Mouse (Mus musculus) granulocyte monocyte progenitor cell, adult 5-6 weeks (primary cell): ENCODE results near the gene Sult2a6. TPM values are rescaled to one million over a fixed set of nuclear protein-coding genes. Genes with fewer than 3 reads are reported as not detected.

Experiments
- ATAC-seq: replicated peaks from 2 replicates; pipeline ENCODE4 v1.8.0; 2016; ENCODE audit warnings: mild to moderate bottlenecking, moderate TSS enrichment, inconsistent platforms; ENCODE audit not compliant: poor library complexity, severe bottlenecking
- total RNA-seq, 2 experiments: library from RNA; stranded (forward) in 1 of 2; stranded (reverse) in 1 of 2; fragments of 200-712, 200-1000 nt in 1 of 2; fragments of >200 nt in 1 of 2; fragmentation: Nextera tagmentation in 1 of 2; gene quantifications; 2 replicates each; pipeline ENCODE4 v1.2.3; 2014 to 2017

Gene Sult2a6
- not detected in 2 replicates for total RNA-seq (2014; fragmentation: Nextera tagmentation)
- total RNA-seq (2017) = not detected in 2 replicates

GRCm38 (mm10) chr7:14254770-14255169 lies at the start of gene Sult2a6:
Gene Sult2a6 (minus strand): TSS chr7:14254870.
- no peak for ATAC-seq

GRCm38 (mm10) chr7:14215231-14215630 lies 39.4 kb downstream of the Sult2a6 start:
- no peak for ATAC-seq

- ATAC-seq = no peak
Measured at GRCm38 (mm10) chr7:14203417-14203816, 51.3 kb downstream of the Sult2a6 start.

GRCm38 (mm10) chr7:14202487-14202886 lies 52.2 kb downstream of the Sult2a6 start:
- no peak for ATAC-seq

Other genes starting within 250 kb of the Sult2a6 start
- not detected in 2 replicates for gene Sult2a3, start 131.8 kb downstream of the Sult2a6 start, total RNA-seq (2014; fragmentation: Nextera tagmentation)
- gene Sult2a3, start 131.8 kb downstream of the Sult2a6 start, total RNA-seq (2017) = not detected in 2 replicates
- gene Obox8, start 78.7 kb upstream of the Sult2a6 start, total RNA-seq (2014; fragmentation: Nextera tagmentation) = not detected in 2 replicates
- gene Obox8, start 78.7 kb upstream of the Sult2a6 start, total RNA-seq (2017) = not detected in 2 replicates
- not detected in 2 replicates for gene Sult2a8, start 191.9 kb upstream of the Sult2a6 start, total RNA-seq (2014; fragmentation: Nextera tagmentation)
- not detected in 2 replicates for gene Sult2a8, start 191.9 kb upstream of the Sult2a6 start, total RNA-seq (2017)
- not detected in 2 replicates for gene Sult2a7, start 239.4 kb upstream of the Sult2a6 start, total RNA-seq (2014; fragmentation: Nextera tagmentation)
- gene Sult2a7, start 239.4 kb upstream of the Sult2a6 start, total RNA-seq (2017) = not detected in 2 replicates